Mouse (Mus musculus): ENCODE measurements at regions not wholly inside any gene's neighbourhood (a gene's known extent, or its start where the extent isn't known, plus 50 kb on each side); places are given as distances from the start of the nearest gene placed in this dataset.
A peak's percentile ranks its signal among the peaks of the same experiment; 100 is the strongest.

GRCm38 (mm10) chr10:38567270-38567669, 254.3 kb downstream of the Rfpl4b start:
- Histone ChIP-seq H3K9me3 (no peaks in the 10 kb centered on the region), H3K4me1 (no peaks in the 10 kb centered on the region), H3K27ac (no peak overlapping the region), H3K4me3 (no peak overlapping the region), H3K27me3 (ENCODE audit: poor library complexity, severe bottlenecking) (no peaks in the 10 kb centered on the region), H3K36me3 (replicated peaks) (no peaks in the 10 kb centered on the region)
- 90% methylated on average over 1 of the region's 1 CpGs for WGBS
- no peak for DNase-seq (ENCODE audit: extremely low spot score, low spot score)

DNA sequence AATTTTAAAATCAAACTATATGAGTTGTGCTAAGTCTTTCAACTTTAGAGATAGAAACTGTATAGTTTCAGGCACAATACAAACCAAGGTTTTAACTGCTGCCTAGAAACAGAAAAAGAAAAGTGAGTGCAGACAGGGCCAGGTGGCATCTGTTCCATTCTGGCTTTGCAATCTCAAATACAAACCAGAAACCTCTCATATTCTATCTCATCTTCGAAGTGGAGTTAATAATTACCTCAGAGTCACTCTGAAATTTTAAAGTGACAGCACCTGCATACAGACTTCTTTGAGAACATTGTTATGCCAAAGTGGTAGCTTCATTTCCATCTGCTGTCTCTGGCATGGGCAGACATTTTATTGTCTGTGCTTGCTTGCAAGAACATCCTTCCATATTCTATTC, 255.2 kb downstream of the Rfpl4b start:
- DNase-seq (ENCODE audit: extremely low spot score, low spot score): no peak
- Histone ChIP-seq H3K27ac (no peak overlapping the region), H3K36me3 (replicated peaks) (no peaks in the 10 kb centered on the region), H3K4me3 (no peak overlapping the region), H3K4me1 (no peaks in the 10 kb centered on the region), H3K27me3 (ENCODE audit: poor library complexity, severe bottlenecking) (no peaks in the 10 kb centered on the region), H3K9me3 (no peaks in the 10 kb centered on the region)
- WGBS: 72% methylated on average over 1 of the region's 1 CpGs

- DNase-seq (ENCODE audit: extremely low spot score, low spot score): peak; percentile 43
- Histone ChIP-seq H3K27ac (peak overlapping the region; percentile 84), H3K9me3 (no peaks in the 10 kb centered on the region), H3K27me3 (ENCODE audit: poor library complexity, severe bottlenecking) (no peaks in the 10 kb centered on the region), H3K36me3 (replicated peaks) (0 out of 2 replicates have a peak, but pooled peaks cover 1% of the 10 kb centered on the region), H3K4me3 (no peak overlapping the region), H3K4me1 (peaks cover 40% of the 10 kb centered on the region)
- 46% methylated on average over 5 of the region's 5 CpGs for WGBS
These were observed 266.5 kb downstream of the Rfpl4b start for GRCm38 (mm10) chr10:38555040-38555439.

GRCm38 (mm10) chr10:38553688-38554680, 267.6 kb downstream of the Rfpl4b start:
- H3K36me3 ChIP-seq (replicated peaks): 0 out of 2 replicates have a peak, but pooled peaks cover 4% of the 10 kb centered on the region
- H3K4me1 ChIP-seq: peaks cover 40% of the 10 kb centered on the region
- H3K27me3 ChIP-seq (ENCODE audit: poor library complexity, severe bottlenecking): no peaks in the 10 kb centered on the region
- no peaks in the 10 kb centered on the region for H3K9me3 ChIP-seq
- peak overlapping the region; percentile 38 for H3K4me3 ChIP-seq
- WGBS: 7% methylated on average over 18 of the region's 18 CpGs
- peak; percentile 80 for DNase-seq (ENCODE audit: extremely low spot score, low spot score)
- peak overlapping the region; percentile 84 for H3K27ac ChIP-seq

- Histone ChIP-seq H3K4me1 (peaks cover 40% of the 10 kb centered on the region), H3K27me3 (ENCODE audit: poor library complexity, severe bottlenecking) (no peaks in the 10 kb centered on the region), H3K27ac (peak overlapping the region; percentile 84), H3K4me3 (peak overlapping the region; percentile 38; the same call in 1 of the 2 replicates), H3K9me3 (no peaks in the 10 kb centered on the region), H3K36me3 (replicated peaks) (0 out of 2 replicates have a peak, but pooled peaks cover 4% of the 10 kb centered on the region)
- DNase-seq (ENCODE audit: extremely low spot score, low spot score): no peak
These were observed 268.3 kb downstream of the Rfpl4b start for GRCm38 (mm10) chr10:38553326-38553687.

- Histone ChIP-seq H3K27ac (peak overlapping the region; percentile 84), H3K27me3 (ENCODE audit: poor library complexity, severe bottlenecking) (no peaks in the 10 kb centered on the region)
- WGBS: 75% methylated on average over 5 of the region's 5 CpGs
These were observed 269.1 kb downstream of the Rfpl4b start for GRCm38 (mm10) chr10:38552350-38553076.

GRCm38 (mm10) chr10:38540031-38540430, 281.5 kb downstream of the Rfpl4b start:
- Histone ChIP-seq H3K4me3 (no peak overlapping the region), H3K27ac (no peak overlapping the region), H3K4me1 (no peaks in the 10 kb centered on the region), H3K9me3 (no peaks in the 10 kb centered on the region), H3K27me3 (ENCODE audit: poor library complexity, severe bottlenecking) (no peaks in the 10 kb centered on the region), H3K36me3 (replicated peaks) (no peaks in the 10 kb centered on the region)
- DNase-seq (ENCODE audit: extremely low spot score, low spot score): no peak
- WGBS: 96% methylated on average over 4 of the region's 4 CpGs

More at GRCm38 (mm10) chr10:38552350-38553076, 269.1 kb downstream of the Rfpl4b start:
- Histone ChIP-seq H3K4me3 (no peak overlapping the region), H3K36me3 (replicated peaks) (0 out of 2 replicates have a peak, but pooled peaks cover 4% of the 10 kb centered on the region), H3K4me1 (peaks cover 40% of the 10 kb centered on the region), H3K9me3 (no peaks in the 10 kb centered on the region)
- no peak for DNase-seq (ENCODE audit: extremely low spot score, low spot score)

- Histone ChIP-seq H3K9me3 (no peaks in the 10 kb centered on the region), H3K4me3 (no peak overlapping the region), H3K27ac (no peak overlapping the region), H3K27me3 (ENCODE audit: poor library complexity, severe bottlenecking) (no peaks in the 10 kb centered on the region), H3K36me3 (replicated peaks) (no peaks in the 10 kb centered on the region), H3K4me1 (no peaks in the 10 kb centered on the region)
- DNase-seq (ENCODE audit: extremely low spot score, low spot score): no peak
These were observed 282.8 kb downstream of the Rfpl4b start for GRCm38 (mm10) chr10:38538766-38539165.

- WGBS: 80% methylated on average over 2 of the region's 2 CpGs
- no peak overlapping the region for H3K4me3 ChIP-seq
- no peaks in the 10 kb centered on the region for H3K27me3 ChIP-seq (ENCODE audit: poor library complexity, severe bottlenecking)
- H3K27ac ChIP-seq: no peak overlapping the region
- no peak for DNase-seq (ENCODE audit: extremely low spot score, low spot score)
- no peaks in the 10 kb centered on the region for H3K36me3 ChIP-seq (replicated peaks)
- no peaks in the 10 kb centered on the region for H3K9me3 ChIP-seq
- H3K4me1 ChIP-seq: no peaks in the 10 kb centered on the region
These were observed 304.9 kb downstream of the Rfpl4b start for GRCm38 (mm10) chr10:38516636-38517035.
